Mouse (Mus musculus): ENCODE measurements at regions not wholly inside any gene's neighbourhood (a gene's known extent, or its start where the extent isn't known, plus 50 kb on each side); places are given as distances from the start of the nearest gene placed in this dataset.

GRCm38 (mm10) chr6:147833501-147833900 is 213.6 kb upstream of the Far2 start:
- DNase-seq: no peak

- no peak for DNase-seq
These were observed 208.2 kb upstream of the Far2 start for GRCm38 (mm10) chr6:147838846-147839245.

GRCm38 (mm10) chr6:147849988-147850387 is 197.1 kb upstream of the Far2 start:
- DNase-seq: no peak

GRCm38 (mm10) chr6:147861116-147861515 is 185.9 kb upstream of the Far2 start:
- no peak for DNase-seq

- no peak for DNase-seq
These were observed 176.0 kb upstream of the Far2 start for GRCm38 (mm10) chr6:147871033-147871432.

GRCm38 (mm10) chr6:147873173-147873572 is 173.9 kb upstream of the Far2 start:
- DNase-seq: no peak

GRCm38 (mm10) chr6:147878485-147878884 is 168.6 kb upstream of the Far2 start:
- DNase-seq: no peak

- no peak for DNase-seq
These were observed 161.2 kb upstream of the Far2 start for GRCm38 (mm10) chr6:147885902-147886301.

GRCm38 (mm10) chr6:147919697-147920096 is 127.4 kb upstream of the Far2 start:
- DNase-seq: no peak

GRCm38 (mm10) chr6:147921091-147921490 is 126.0 kb upstream of the Far2 start:
- DNase-seq: no peak

GRCm38 (mm10) chr6:147922506-147922905 is 124.6 kb upstream of the Far2 start:
- no peak for DNase-seq

GRCm38 (mm10) chr6:147923246-147923645 is 123.8 kb upstream of the Far2 start:
- no peak for DNase-seq

GRCm38 (mm10) chr6:147928951-147929350 is 118.1 kb upstream of the Far2 start:
- no peak for DNase-seq

GRCm38 (mm10) chr6:147944020-147944419 is 103.0 kb upstream of the Far2 start:
- no peak for DNase-seq

- no peak for DNase-seq
These were observed 102.0 kb upstream of the Far2 start for GRCm38 (mm10) chr6:147944940-147945676.

- no peak for DNase-seq
These were observed 99.1 kb upstream of the Far2 start for GRCm38 (mm10) chr6:147947997-147948396.

GRCm38 (mm10) chr6:147951642-147952041 is 95.4 kb upstream of the Far2 start:
- no peak for DNase-seq

GRCm38 (mm10) chr6:147953058-147953679 is 93.9 kb upstream of the Far2 start:
- no peak for DNase-seq

- no peak for DNase-seq
These were observed 93.3 kb upstream of the Far2 start for GRCm38 (mm10) chr6:147953753-147954152.

- no peak for DNase-seq
These were observed 92.8 kb upstream of the Far2 start for GRCm38 (mm10) chr6:147954253-147954652.

- no peak for DNase-seq
These were observed 91.9 kb upstream of the Far2 start for GRCm38 (mm10) chr6:147954967-147955830.

GRCm38 (mm10) chr6:147964739-147965138 is 82.3 kb upstream of the Far2 start:
- no peak for DNase-seq

- DNase-seq: no peak
These were observed 76.9 kb upstream of the Far2 start for GRCm38 (mm10) chr6:147970162-147970608.

GRCm38 (mm10) chr6:147972552-147972951 is 74.5 kb upstream of the Far2 start:
- DNase-seq: no peak
